Mouse (Mus musculus) limb, embryonic 15.5 days (tissue): ENCODE measurements around the gene Dgkq. TPM values are rescaled to one million over a fixed set of nuclear protein-coding genes. Genes with fewer than 3 reads are reported as not detected.
A peak's percentile ranks its signal among the peaks of the same experiment; 100 is the strongest.

Experiments
- ATAC-seq: fragments of 200-750 bp; cut with Nextera tagmentation; 2 replicates; pipeline ENCODE4 v1.8.0; 2017; ENCODE audit warnings: low read depth, moderate TSS enrichment; ENCODE audit not compliant: insufficient number of reproducible peaks, low FRiP score, low TSS enrichment
- H3K27ac ChIP-seq: fragments of 300-500 bp; sonication (generic); 2 replicates; pipeline ENCODE4 v1.5.1; 2015; ENCODE audit warnings: moderate library complexity, mild to moderate bottlenecking, inconsistent platforms
- H3K27me3 ChIP-seq: fragments of 300-500 bp; sonication (generic); 2 replicates; pipeline ENCODE4 v1.6.1; 2015; ENCODE audit warnings: inconsistent platforms
- H3K36me3 ChIP-seq: fragments of 300-500 bp; sonication (generic); 2 replicates; pipeline ENCODE4 v1.6.1; 2015; ENCODE audit warnings: inconsistent platforms
- H3K4me1 ChIP-seq: fragments of 300-500 bp; sonication (generic); 2 replicates; pipeline ENCODE4 v1.6.1; 2015; ENCODE audit warnings: inconsistent platforms
- H3K4me2 ChIP-seq: fragments of 300-500 bp; sonication (generic); 2 replicates; pipeline ENCODE4 v1.6.1; 2015; ENCODE audit warnings: mild to moderate bottlenecking, inconsistent platforms
- H3K4me3 ChIP-seq: fragments of 300-500 bp; sonication (generic); 2 replicates; pipeline ENCODE4 v1.5.1; 2015; ENCODE audit warnings: mild to moderate bottlenecking, inconsistent platforms
- H3K9ac ChIP-seq: fragments of 300-500 bp; sonication (generic); 2 replicates; pipeline ENCODE4 v1.6.1; 2015; ENCODE audit warnings: inconsistent platforms
- H3K9me3 ChIP-seq: fragments of 300-500 bp; sonication (generic); 2 replicates; pipeline ENCODE4 v1.6.1; 2016; ENCODE audit warnings: inconsistent platforms
- WGBS: fragments of 180-500 bp; shearing (Covaris S2); methylation state at CpG from one replicate; pipeline ENCODE4 v1.1.7; 2015; 5-methylcytosine and 5-hydroxymethylcytosine counted together
- polyA plus RNA-seq: library from polyadenylated mRNA; unstranded; fragments of >200 nt; fragmentation: Nextera tagmentation; extraction: Ambion mirVana; gene quantifications from 2 replicates; pipeline ENCODE4 v1.2.1, GENCODE M21; 2015

Dgkq gene
- 15.7 and 17.1 TPM in 2 replicates for polyA plus RNA-seq

DNA sequence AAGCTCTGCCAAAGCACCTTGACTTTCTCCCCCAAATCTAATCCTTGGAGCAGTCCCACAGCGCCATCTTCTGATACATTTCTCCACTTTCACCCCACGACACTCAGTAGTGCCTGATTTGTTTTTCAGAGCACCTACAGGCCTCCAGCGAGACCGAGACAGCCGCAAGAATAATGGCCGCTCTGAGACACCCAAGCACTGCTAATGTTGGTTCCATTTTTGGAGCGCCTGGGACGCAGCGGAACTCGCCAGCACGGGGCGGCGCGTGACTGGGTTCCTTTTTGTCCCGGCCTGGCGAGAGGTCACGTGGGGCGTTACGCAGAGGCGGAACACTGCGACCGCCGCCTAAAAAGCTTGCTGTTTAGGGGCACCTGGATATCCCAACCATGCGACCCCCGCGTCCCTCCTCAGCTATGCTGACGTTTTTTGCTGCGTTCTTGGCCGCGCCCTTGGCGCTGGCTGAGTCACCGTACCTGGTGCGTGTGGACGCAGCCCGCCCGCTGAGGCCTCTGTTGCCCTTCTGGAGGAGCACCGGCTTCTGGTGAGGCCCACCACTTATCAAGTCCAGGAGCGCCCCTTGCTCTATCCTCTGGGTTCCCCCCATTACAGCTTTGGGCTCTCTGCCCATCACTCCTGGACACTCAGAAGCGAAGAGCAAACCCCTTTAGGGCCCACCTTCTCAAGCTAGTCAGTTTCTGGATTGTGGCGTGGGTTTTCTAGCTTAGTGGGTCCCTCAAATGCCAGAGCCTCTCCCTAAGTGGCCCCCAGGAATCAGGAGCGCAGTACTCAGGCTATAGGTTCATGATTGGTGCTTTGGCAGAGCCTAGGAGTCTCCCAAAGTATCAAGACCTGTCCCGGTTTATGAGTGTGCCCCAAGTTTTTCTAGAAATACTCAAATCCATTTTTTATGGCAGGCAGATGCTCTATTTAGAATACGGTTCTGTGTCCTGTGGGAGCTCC lies at the start of gene Dgkq:
TSS of gene Dgkq (minus strand) at position 696 of the 960 bp plus-strand sequence.
- peak within 1 kb of the TSS; percentile 90 for H3K27ac ChIP-seq
- H3K9ac ChIP-seq = peak within 1 kb of the TSS; percentile 55
- ATAC-seq = peak; percentile 84
- no peaks in the 10 kb centered on the region; the same call in 1 of the 2 replicates for H3K27me3 ChIP-seq
- no peaks in the 10 kb centered on the region for H3K9me3 ChIP-seq
- peaks cover 20% of the 10 kb centered on the region for H3K4me1 ChIP-seq
- H3K4me2 ChIP-seq = peak within 1 kb of the TSS; percentile 68
- peak within 1 kb of the TSS; percentile 51 for H3K4me3 ChIP-seq
- peaks cover 28% of the 10 kb centered on the region for H3K36me3 ChIP-seq
- WGBS = 5% methylated on average over 43 of the region's 43 CpGs

DNA sequence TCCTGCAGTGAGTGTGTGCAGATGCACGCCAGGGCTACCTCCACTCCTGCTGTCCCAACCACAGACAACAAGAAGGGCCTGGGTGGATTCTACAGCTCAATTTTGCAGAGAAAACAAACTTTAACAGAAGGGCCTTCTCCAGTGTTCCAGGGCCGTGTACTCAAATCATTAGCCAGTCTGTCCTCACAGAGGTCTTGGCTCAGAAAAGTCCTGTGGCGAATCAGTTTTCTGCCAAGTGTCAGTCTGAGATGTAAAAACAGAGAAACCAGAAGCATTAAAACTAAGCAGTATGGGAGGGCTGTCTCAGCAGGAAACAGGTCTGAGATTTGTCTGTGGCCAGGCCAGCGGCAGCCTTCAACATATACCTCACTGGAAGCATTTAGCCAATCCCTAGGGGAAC lies 48.6 kb upstream of the Dgkq start:
- Histone ChIP-seq H3K27ac (peak overlapping the region; percentile 19; the same call in 1 of the 2 replicates), H3K9ac (no peak overlapping the region), H3K27me3 (no peaks in the 10 kb centered on the region), H3K4me1 (peaks cover 35% of the 10 kb centered on the region), H3K4me2 (no peak overlapping the region), H3K36me3 (no peaks in the 10 kb centered on the region), H3K9me3 (no peaks in the 10 kb centered on the region), H3K4me3 (no peak overlapping the region)
- ATAC-seq = no peak
- 38% methylated on average over 4 of the region's 4 CpGs for WGBS

DNA sequence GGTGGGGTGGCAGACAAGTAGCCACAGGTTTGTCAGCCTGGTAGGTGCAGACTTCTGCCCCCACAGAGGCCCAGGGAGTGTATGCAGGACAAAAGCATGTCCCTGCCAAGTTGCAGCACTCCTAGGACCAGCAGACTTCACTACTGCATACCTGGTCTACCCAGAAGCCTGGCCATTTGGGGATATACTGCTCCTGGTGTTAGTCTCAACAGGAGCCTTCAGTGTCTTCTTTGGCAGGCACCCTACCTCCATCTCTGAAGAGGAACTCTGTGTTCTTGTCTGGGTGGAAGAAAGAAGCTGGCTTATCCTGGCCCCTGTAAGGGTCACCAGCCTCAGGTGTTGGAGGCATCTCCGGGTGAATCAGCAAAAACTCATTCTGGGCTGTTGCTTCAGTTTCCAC lies 46.5 kb upstream of the Dgkq start:
- Histone ChIP-seq H3K36me3 (no peaks in the 10 kb centered on the region), H3K4me3 (no peak overlapping the region), H3K4me2 (no peak overlapping the region), H3K4me1 (peaks cover 35% of the 10 kb centered on the region), H3K9ac (no peak overlapping the region), H3K9me3 (no peaks in the 10 kb centered on the region), H3K27me3 (no peaks in the 10 kb centered on the region), H3K27ac (no peak overlapping the region)
- no peak for ATAC-seq
- WGBS = 55% methylated on average over 1 of the region's 1 CpGs

DNA sequence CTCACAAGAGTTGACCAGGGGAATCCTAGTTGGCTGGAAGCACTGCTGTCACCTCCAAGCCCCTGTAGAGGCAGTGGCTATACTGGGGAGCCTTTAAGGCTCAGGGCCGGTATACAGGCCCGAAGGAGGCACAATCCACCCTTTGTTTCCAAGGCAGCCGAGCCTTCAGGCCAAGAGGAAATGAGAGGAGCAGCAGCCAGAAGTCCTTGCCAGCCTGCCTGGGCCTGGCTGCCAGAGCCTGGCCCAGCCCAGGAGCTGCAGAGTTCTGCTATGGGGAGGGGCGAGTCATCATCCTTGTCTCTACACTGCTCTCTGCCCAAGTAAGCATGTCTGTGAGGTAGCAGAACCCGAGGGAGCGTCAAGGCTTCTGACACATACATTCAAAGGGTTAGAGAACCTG lies 44.7 kb upstream of the Dgkq start:
- 41% methylated on average over 6 of the region's 6 CpGs for WGBS
- H3K9ac ChIP-seq = no peak overlapping the region
- H3K9me3 ChIP-seq = no peaks in the 10 kb centered on the region
- H3K4me3 ChIP-seq = no peak overlapping the region
- H3K27me3 ChIP-seq = no peaks in the 10 kb centered on the region
- peak; percentile 63; the same call in 1 of the 2 replicates for ATAC-seq
- H3K4me2 ChIP-seq = no peak overlapping the region
- peaks cover 32% of the 10 kb centered on the region for H3K4me1 ChIP-seq
- peak overlapping the region; percentile 83 for H3K27ac ChIP-seq
- H3K36me3 ChIP-seq = no peaks in the 10 kb centered on the region

DNA sequence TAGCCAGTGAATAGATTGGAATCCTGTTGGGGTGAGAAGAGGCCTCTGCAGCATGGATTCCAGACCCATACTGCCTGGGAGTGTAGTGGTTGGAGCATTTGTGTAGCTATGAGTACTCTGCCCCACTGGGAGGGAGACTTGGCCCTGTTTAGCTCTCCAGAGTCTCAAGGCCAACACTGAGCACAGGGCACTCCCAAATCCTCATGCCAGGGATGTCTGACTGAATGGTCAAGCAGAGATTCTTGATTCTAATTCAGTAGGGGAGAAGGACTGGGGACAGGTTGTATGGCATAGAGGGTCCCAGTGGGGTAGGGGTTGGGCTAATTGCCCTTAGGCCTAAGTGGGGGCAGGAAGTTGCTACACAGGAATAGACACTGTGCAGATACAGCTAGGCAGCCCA lies 44.2 kb upstream of the Dgkq start:
- H3K4me3 ChIP-seq = no peak overlapping the region
- peak overlapping the region; percentile 83 for H3K27ac ChIP-seq
- peaks cover 28% of the 10 kb centered on the region for H3K4me1 ChIP-seq
- no peak overlapping the region for H3K4me2 ChIP-seq
- ATAC-seq = no peak
- H3K36me3 ChIP-seq = no peaks in the 10 kb centered on the region
- no peaks in the 10 kb centered on the region for H3K9me3 ChIP-seq
- no peaks in the 10 kb centered on the region for H3K27me3 ChIP-seq
- H3K9ac ChIP-seq = no peak overlapping the region

DNA sequence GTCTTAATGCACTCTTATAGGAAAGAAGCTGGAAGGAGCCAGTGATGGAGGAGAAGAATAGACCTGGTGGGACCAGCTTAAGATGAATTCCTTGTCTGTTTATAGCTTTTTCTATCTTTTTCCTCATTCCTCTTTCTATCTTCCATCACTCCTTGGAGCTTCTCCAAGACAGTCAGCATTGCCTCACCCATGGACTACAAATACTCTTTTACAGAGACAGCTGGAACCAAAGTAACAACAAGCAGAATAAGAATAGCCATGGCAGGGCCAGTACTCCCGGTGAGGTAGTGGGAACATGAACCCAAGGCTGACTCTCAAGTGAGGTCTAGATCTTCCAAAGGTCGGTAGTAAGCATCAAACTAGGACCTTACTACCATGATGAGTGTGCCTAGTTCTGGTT lies 43.6 kb upstream of the Dgkq start:
- Histone ChIP-seq H3K9ac (no peak overlapping the region), H3K27me3 (no peaks in the 10 kb centered on the region), H3K9me3 (no peaks in the 10 kb centered on the region), H3K27ac (peak overlapping the region; percentile 83), H3K4me1 (peaks cover 22% of the 10 kb centered on the region), H3K4me3 (no peak overlapping the region), H3K36me3 (peaks cover 4% of the 10 kb centered on the region; the same call in 1 of the 2 replicates), H3K4me2 (no peak overlapping the region)
- ATAC-seq = no peak
- WGBS = 82% methylated on average over 2 of the region's 2 CpGs

DNA sequence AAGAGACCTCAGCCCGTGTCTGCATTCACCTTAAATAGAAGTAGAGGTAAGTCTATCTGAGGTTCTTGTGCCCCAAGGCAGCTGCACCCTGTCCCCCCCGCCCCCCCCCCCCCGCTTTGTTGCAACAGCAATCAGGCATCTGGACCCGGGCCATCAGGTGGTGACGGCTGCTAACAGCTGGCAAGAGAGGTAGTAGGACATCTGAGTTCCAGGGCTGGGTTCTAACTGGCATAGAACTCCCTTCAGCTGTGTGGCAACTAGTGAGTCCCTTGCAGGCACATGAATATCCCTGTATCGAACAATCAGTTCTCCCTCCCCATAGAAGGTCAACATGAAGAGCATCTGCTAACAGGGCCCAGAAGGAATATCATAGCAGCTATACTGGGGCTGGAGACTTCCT lies 42.5 kb upstream of the Dgkq start:
- Histone ChIP-seq H3K27ac (peak overlapping the region; percentile 83; the same call in 1 of the 2 replicates), H3K36me3 (peaks cover 14% of the 10 kb centered on the region), H3K4me3 (no peak overlapping the region), H3K4me2 (no peak overlapping the region), H3K27me3 (no peaks in the 10 kb centered on the region), H3K4me1 (peaks cover 15% of the 10 kb centered on the region), H3K9me3 (no peaks in the 10 kb centered on the region), H3K9ac (no peak overlapping the region)
- ATAC-seq = no peak
- whole genome bisulfite sequencing = 76% methylated on average over 6 of the region's 6 CpGs

DNA sequence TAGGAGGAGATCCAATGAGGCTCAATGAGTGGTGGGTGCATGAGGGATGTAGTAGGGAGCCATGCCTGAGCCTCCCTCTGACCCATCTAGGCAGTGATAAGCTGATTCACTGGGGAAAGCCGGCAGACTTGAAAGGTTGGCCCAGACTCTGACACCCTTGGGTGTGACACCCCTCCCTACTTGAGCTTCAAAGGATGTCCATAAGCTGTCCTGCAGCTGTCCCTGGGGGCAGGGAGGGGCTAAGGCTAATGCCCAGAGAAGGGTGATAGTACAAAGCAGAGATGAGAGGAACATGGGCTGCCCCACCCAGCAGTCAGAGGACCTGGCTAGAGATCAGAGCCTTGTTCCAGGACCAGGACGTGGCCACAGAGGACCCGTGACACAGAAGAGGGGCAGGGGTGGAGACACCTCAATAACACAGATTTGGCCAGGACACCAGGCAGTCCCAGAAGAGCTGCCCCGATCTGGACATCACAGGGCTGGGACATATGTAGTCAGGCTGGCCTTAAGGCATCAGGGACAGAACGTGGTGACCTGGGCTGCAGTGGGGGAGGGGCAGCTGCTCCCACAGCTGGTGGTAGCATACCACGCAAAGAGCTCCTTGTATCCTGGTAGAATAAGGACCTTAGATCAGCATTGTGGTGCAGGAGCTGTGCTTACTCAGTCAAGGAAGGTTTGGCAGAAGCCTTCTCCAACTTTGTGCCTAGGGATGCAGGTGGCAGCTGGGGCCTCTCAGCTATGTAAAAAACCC lies 39.7 kb upstream of the Dgkq start:
- Histone ChIP-seq H3K4me1 (peaks cover 13% of the 10 kb centered on the region), H3K4me2 (no peak overlapping the region), H3K9me3 (no peaks in the 10 kb centered on the region), H3K27ac (no peak overlapping the region), H3K36me3 (peaks cover 41% of the 10 kb centered on the region), H3K27me3 (no peaks in the 10 kb centered on the region), H3K9ac (no peak overlapping the region), H3K4me3 (no peak overlapping the region)
- 45% methylated on average over 6 of the region's 6 CpGs for WGBS
- ATAC-seq = 0 out of 2 replicates have a peak, but pooled peaks have one; percentile 8

DNA sequence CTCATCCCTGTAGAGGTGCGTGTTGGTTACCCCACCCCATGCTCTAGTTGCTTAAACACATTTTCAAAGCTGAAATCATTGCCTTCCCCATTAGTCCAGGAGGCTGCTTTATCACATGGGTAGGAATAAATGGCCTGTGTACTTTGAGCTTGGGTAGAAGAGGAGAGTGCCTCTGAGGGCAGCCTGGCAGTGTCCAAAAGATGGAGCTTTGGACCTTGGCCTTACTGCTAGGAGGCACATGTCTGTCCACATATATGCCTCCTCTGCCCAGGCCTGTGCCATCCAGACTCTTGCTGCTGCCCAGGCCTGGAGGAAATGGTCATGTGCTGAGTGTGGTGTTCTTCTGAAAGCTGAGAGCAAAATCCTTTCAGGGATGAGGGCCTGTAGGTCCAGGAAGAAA lies 38.9 kb upstream of the Dgkq start:
- WGBS = 96% methylated on average over 1 of the region's 1 CpGs
- H3K27ac ChIP-seq = no peak overlapping the region
- no peaks in the 10 kb centered on the region for H3K9me3 ChIP-seq
- no peak overlapping the region for H3K4me3 ChIP-seq
- peaks cover 13% of the 10 kb centered on the region for H3K4me1 ChIP-seq
- H3K36me3 ChIP-seq = peaks cover 41% of the 10 kb centered on the region
- H3K4me2 ChIP-seq = no peak overlapping the region
- H3K9ac ChIP-seq = no peak overlapping the region
- H3K27me3 ChIP-seq = no peaks in the 10 kb centered on the region
- no peak for ATAC-seq

DNA sequence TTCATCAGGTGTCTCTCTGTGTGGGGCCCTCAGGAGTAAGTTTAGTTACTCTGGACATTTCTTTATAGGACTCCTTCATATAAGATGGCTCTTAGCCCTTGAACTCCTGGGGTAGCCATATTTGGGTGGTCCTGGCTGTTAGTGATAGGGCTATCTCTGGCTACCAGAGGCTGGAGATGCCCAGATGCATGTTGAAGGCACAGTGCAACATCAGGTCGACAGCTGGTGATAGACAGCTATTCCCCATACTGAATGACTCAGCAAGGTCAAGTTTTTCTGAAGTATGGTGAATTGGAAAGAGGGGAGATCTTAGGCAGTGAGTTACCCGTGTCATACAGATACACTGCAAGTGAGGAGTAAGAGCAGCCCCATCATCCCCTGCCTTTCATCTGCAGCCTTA lies 38.3 kb upstream of the Dgkq start:
- Histone ChIP-seq H3K36me3 (peaks cover 41% of the 10 kb centered on the region), H3K9me3 (no peaks in the 10 kb centered on the region), H3K27me3 (no peaks in the 10 kb centered on the region), H3K4me3 (no peak overlapping the region), H3K27ac (no peak overlapping the region), H3K9ac (no peak overlapping the region), H3K4me1 (peaks cover 14% of the 10 kb centered on the region), H3K4me2 (no peak overlapping the region)
- 74% methylated on average over 2 of the region's 2 CpGs for WGBS
- no peak for ATAC-seq

DNA sequence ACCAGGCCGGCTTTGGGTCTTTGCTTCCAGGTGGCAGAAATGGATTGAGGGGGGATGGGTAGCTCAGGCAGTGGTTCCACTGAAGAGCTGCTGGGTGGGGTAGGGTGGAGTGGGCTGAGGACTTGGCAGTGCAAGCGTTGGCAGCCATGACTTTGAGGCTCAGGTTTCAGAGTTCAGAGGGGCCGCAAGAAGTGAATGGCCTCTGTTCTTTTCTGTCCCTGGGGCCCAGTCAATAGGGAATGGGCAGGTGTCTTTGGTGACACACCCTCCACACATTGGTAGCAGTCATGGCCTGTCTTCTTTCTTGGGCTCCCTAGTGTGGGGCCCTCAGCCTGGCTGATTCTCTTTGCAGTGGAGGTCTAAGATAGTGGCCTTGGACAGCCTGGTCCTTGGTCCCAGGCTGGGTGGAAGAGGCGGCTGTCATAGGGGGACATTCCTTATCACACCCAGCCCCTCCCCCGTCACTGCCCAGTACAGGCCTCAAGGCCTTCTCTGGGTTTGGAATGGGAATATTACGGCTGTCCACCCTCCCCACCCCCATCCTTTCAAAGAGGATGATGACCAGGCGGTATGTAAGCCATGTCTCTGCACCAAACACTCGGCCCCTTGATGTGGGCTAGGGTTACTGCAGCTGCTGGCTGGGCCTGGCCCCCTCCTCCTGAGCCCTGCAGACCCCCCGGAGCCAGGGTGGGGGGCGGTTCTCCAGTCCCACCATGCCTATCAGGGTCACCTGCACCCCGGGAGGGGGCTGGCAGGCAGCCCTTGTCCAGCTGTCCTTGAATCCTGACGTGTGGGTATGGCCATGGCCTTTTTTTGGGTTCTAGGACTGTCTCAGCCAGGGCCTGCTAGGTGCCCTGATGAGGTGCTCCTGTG lies 34.5 kb upstream of the Dgkq start:
- Histone ChIP-seq H3K9ac (no peak overlapping the region), H3K27me3 (no peaks in the 10 kb centered on the region), H3K36me3 (peaks cover 49% of the 10 kb centered on the region), H3K9me3 (no peaks in the 10 kb centered on the region), H3K4me2 (no peak overlapping the region), H3K4me1 (peaks cover 44% of the 10 kb centered on the region), H3K27ac (peak overlapping the region; percentile 22; the same call in 1 of the 2 replicates), H3K4me3 (no peak overlapping the region)
- no peak; the same call in 1 of the 2 replicates for ATAC-seq
- WGBS = 65% methylated on average over 12 of the region's 12 CpGs
